Mouse (Mus musculus) heart, postnatal 0 days (tissue): ENCODE data around the gene P4ha3.

ENCODE experiments used
- CTCF ChIP-seq: IDR thresholded peaks from 2 replicates; pipeline ENCODE4 v1.5.1; 2016; ENCODE audit warnings: antibody characterized with exemption, control low read depth, low read depth
- EP300 ChIP-seq: IDR thresholded peaks from 2 replicates; pipeline ENCODE4 v1.6.1; 2016; ENCODE audit warnings: antibody characterized with exemption, low read depth

DNA sequence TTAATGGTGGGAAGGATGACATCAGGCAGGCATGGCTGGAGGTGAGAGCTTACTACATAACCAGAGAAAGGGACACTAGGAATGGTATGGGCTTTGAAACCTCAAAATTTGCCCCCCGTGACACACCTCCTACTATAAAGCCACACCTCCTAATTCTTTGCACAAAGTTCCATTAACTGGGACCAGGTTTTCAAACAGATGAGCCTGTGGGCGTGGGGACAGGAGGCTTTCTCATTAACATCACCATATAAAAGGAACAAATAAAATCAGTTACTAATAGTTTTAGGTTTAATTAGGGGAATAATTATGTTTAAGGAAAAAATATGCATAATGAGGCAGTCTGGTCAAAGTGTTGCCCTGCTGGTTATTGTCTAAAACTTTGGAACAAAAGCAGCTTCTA is 44.7 kb upstream of the P4ha3 start:
- no peak for TF ChIP-seq CTCF
- TF ChIP-seq EP300, result no peak
